Mouse (Mus musculus) lung, adult 2 months (tissue): ENCODE results near the gene Hist1h3g. TPM values are rescaled to one million over a fixed set of nuclear protein-coding genes. Genes with fewer than 3 reads are reported as not detected.
"Not testable (repeated sequence)": the region's sequence is repeated elsewhere in the genome, so short reads cannot be mapped to it uniquely, and the experiment has no call there.

Experiments
- DNase-seq: peaks from one replicate; pipeline ENCODE4 v3.0.0; 2022
- H3K4me1 ChIP-seq: fragments of 200-500 bp; 2 replicates; pipeline ENCODE4 v1.6.1; 2011; ENCODE audit warnings: low read length; ENCODE audit not compliant: control insufficient read depth, insufficient read depth
- H3K4me3 ChIP-seq: fragments of 200-500 bp; replicated peaks from 2 replicates; pipeline ENCODE3; 2011; ENCODE audit warnings: low read depth, mild to moderate bottlenecking, control low read depth, low read length; ENCODE audit errors: extremely low read depth
- CTCF ChIP-seq: fragments of 200-500 bp; IDR thresholded peaks from 2 replicates; pipeline ENCODE4 v1.5.1; 2011; ENCODE audit warnings: mild to moderate bottlenecking, low read length, control low read depth; ENCODE audit not compliant: insufficient read depth
- POLR2A ChIP-seq: fragments of 200-500 bp; IDR thresholded peaks from 2 replicates; pipeline ENCODE4 v1.6.1; 2011; ENCODE audit warnings: low read depth, mild to moderate bottlenecking, control low read depth, low read length, borderline replicate concordance; ENCODE audit errors: extremely low read depth
- WGBS: fragments of 180-500 bp; shearing (Covaris S2); methylation state at CpG from one replicate; pipeline ENCODE4 v1.1.7; 2018; 5-methylcytosine and 5-hydroxymethylcytosine counted together
- polyA plus RNA-seq: library from polyadenylated mRNA; depleted of rRNA; stranded (reverse); fragments of >200 nt; gene quantifications from 2 replicates; pipeline ENCODE4 v1.2.3, GENCODE M21; 2012

Hist1h3g gene
- polyA plus RNA-seq, 1 experiment: 2.1 TPM

GRCm38 (mm10) chr13:23572218-23573033 is 37.2 kb downstream of the Hist1h3g start:
- TF ChIP-seq POLR2A (no peak), CTCF (no peak)
- H3K4me3 ChIP-seq: peak overlapping the region; percentile 28
- H3K4me1 ChIP-seq: no peaks in the 10 kb centered on the region; the same call in 1 of the 2 replicates
- DNase-seq: no peak
- 26% methylated on average over 2 of the region's 2 CpGs for WGBS

DNA sequence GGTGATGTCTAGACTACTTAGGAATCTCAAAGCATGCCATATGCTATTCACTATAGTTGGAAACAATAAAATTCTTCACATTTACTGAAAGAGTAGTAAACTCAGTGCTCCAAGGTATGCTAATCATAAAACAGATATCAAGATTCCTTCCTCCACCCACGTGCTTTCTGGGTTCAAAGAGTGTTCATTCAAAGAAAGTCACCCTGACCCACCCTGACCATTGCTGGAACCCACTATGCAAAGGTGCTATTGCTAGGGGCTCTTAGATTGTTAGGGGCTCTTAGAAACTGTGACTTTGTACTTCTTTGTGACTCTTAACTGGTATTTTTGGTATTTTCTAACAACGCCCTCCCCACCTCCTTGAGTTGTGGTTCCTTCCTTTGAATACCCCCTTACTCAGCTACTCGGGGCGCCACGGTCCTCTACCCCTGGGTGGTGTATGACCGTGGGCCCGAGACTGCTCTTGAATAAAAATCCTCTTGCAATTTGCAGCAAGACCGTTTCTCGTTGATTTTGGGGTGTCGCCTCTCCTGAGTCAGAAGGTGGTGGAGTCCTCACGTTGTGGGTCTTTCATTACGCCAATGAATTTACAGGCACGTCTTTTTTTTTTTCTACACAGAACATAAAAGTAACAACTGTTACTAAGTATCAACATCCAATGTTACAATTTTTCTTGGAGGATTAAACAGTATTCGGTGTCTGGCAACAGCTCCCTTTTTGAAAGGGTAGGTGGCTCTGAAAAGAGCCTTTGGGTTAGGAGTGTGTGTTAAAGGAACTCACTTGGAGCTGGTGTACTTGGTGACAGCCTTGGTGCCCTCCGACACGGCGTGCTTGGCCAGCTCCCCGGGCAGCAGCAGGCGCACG is 38.0 kb downstream of the Hist1h3g start:
- WGBS: 11% methylated on average over 20 of the region's 20 CpGs

DNA sequence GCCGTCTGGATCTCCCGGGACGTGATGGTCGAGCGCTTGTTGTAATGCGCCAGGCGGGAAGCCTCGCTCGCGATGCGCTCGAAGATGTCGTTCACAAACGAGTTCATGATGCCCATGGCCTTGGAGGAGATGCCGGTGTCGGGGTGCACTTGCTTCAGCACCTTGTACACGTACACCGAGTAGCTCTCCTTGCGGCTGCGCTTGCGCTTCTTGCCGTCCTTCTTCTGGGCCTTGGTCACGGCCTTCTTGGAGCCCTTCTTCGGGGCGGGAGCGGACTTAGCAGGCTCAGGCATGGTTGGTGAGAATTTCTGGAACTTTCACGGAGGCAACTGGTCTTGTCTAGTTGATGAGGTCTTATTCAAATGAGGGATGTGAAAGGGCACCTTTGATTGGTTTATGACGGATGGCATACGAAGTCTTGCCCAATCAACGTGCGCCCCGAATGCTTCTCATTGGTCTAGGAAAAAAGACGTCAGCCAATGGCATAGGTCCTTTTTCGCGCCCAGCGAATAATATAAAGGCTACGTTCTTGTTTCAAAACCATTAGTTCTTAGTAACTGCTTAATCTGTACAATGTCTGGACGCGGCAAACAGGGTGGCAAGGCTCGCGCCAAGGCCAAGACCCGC is 38.8 kb downstream of the Hist1h3g start, which contains the start of the genes Hist1h2bf and Hist1h2ad:
Gene Hist1h2bf (minus strand): TSS at position 299 of the 627 bp plus-strand sequence.
Gene Hist1h2ad (plus strand): TSS at position 484 of the 627 bp plus-strand sequence.
- DNase-seq: peak; percentile 65
- 2% methylated on average over 42 of the region's 42 CpGs for WGBS
- peak; percentile 33; the same call in 1 of the 2 replicates for TF ChIP-seq POLR2A
- H3K4me1 ChIP-seq: not testable (repeated sequence)
- H3K4me3 ChIP-seq: peak within 1 kb of the TSS; percentile 49

More for the DNA sequence above, 38.0 kb downstream of the Hist1h3g start:
- not testable (repeated sequence) for H3K4me1 ChIP-seq, H3K4me3 ChIP-seq, DNase-seq

- 4% methylated on average over 13 of the region's 39 CpGs for WGBS
- DNase-seq, H3K4me3 ChIP-seq, H3K4me1 ChIP-seq: not testable (repeated sequence)
These were observed 39.4 kb downstream of the Hist1h3g start for GRCm38 (mm10) chr13:23574546-23575170.

DNA sequence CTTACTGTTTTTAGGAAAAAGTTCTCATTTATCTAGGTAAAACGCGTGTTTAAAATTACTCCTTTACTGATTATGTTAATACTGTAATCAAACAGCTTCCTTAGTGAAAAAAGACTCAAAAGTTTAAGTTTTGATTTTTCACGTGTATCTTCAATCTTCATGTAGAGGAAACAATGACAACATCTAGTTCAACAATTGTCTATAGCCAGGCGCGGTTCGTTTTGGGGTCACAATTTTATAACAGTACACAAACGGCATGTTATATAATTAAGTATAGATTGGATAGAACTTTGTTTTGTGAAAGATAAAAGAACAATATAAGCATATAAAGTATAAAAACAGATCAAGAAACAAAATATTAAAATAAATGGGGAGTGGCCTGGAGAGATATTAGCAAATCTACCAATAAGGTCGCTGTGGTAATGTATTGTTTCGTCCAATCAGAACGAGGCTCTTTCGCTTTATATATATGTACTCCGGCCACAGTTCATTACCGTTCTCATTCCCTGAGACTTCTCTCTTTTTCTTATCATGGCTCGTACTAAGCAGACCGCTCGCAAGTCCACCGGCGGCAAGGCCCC is 40.1 kb downstream of the Hist1h3g start, which contains the start of gene Hist1h3d:
Gene Hist1h3d (plus strand): TSS at position 493 of the 581 bp plus-strand sequence.
- no peak for TF ChIP-seq CTCF
- 0 out of 2 replicates have a peak, but pooled peaks have one; percentile 17 for TF ChIP-seq POLR2A
- peak; percentile 36 for DNase-seq
- 2% methylated on average over 18 of the region's 18 CpGs for WGBS
- H3K4me3 ChIP-seq: peak within 1 kb of the TSS; percentile 54
- no peaks in the 10 kb centered on the region for H3K4me1 ChIP-seq

- not testable (repeated sequence) for H3K4me1 ChIP-seq
- DNase-seq: peak; percentile 32
- WGBS: 2% methylated on average over 17 of the region's 40 CpGs
- peak overlapping the region; percentile 54 for H3K4me3 ChIP-seq
These were observed 40.7 kb downstream of the Hist1h3g start for GRCm38 (mm10) chr13:23575864-23576313.

DNA sequence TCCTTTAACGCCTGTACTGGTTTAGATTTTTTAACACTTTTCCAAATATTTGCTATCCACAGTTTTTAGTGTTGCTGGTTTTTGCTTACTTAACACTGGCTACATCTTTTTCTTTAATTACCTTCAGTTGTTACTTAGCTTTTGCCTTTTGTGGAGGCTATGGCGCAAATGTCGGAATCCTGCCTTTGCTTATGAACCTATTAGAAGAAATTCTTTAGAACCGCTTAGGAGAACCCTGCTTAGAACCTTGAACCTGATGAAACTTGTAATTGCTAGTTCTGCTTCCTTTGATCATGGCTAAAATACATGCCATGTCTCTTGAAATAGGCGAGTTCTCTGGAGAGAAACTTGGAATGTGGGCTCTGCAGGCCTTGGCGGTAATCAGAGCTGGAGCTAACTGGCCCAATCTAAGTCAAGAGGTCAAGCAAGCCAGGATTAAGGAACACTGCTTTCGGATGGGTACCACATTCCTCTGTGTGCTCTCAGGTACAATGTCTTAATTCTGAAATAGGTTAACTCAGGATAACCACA is 41.2 kb downstream of the Hist1h3g start:
- Histone ChIP-seq H3K4me1 (no peaks in the 10 kb centered on the region), H3K4me3 (no peak overlapping the region)
- TF ChIP-seq POLR2A (no peak), CTCF (no peak)
- 43% methylated on average over 7 of the region's 7 CpGs for WGBS
- DNase-seq: no peak

DNA sequence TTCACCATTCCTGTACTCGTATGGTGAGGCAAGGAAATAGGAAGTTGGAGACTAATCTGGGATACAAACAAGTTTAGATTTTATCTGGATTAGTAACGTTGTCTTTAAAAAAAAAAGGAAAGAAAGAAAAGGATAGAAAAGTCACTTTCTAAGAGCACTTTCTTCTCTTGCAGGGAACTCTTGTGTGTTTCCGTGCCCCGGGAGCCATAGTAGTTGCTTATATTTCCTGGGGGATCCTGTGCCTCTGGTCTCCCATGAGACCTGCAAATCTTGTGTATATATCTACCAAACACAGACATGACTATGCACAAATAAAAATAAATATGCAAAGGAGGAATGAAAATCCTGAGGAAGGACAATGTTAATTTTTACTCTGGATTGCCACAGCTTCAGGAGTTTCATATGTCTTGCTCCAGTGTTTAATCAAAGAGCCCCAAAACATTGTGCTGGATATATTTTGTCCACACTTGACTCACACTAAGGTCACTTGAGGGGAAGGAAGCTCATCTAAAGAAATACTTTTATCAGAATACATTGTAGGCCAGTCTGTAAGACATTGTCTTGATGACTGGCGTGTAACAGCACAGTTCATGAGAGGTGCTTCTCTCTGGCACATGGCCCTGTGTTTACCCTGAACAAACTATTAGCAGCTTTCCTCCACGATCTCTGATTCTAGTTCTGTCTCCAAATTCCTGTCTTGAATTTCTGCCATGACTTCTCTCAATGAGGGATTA is 41.9 kb downstream of the Hist1h3g start:
- DNase-seq: no peak
- Histone ChIP-seq H3K4me3 (no peak overlapping the region), H3K4me1 (no peaks in the 10 kb centered on the region)
- WGBS: 52% methylated on average over 6 of the region's 6 CpGs
- TF ChIP-seq POLR2A (no peak), CTCF (no peak)
